Mouse (Mus musculus) right cerebral cortex, adult 18-20 months (tissue): ENCODE results near the gene Cenpm.

Source experiments
- DNase-seq: peaks from one replicate; pipeline ENCODE4 v3.0.0; 2022; ENCODE audit warnings: mixed read lengths

Gene Cenpm

GRCm38 (mm10) chr15:82213222-82213621 is 31.3 kb downstream of the Cenpm start:
- DNase-seq: no peak

- DNase-seq: no peak
Observed at GRCm38 (mm10) chr15:82212752-82213063, 31.8 kb downstream of the Cenpm start, which contains the start of gene Shisa8. Gene Shisa8 (minus strand): TSS chr15:82212815.

GRCm38 (mm10) chr15:82211911-82212751 is 32.4 kb downstream of the Cenpm start:
- no peak for DNase-seq

GRCm38 (mm10) chr15:82211281-82211680 is 33.3 kb downstream of the Cenpm start:
- no peak for DNase-seq

- no peak for DNase-seq
Observed at GRCm38 (mm10) chr15:82210801-82211200, 33.7 kb downstream of the Cenpm start.

- no peak for DNase-seq
Observed at GRCm38 (mm10) chr15:82209295-82210050, 35.1 kb downstream of the Cenpm start.

- no peak for DNase-seq
Observed at GRCm38 (mm10) chr15:82208307-82208706, 36.2 kb downstream of the Cenpm start.

GRCm38 (mm10) chr15:82207504-82208219 is 36.9 kb downstream of the Cenpm start:
- DNase-seq: no peak

GRCm38 (mm10) chr15:82207105-82207459 is 37.5 kb downstream of the Cenpm start:
- DNase-seq: no peak

- peak; percentile 57 for DNase-seq
Observed at GRCm38 (mm10) chr15:82206365-82207104, 38.0 kb downstream of the Cenpm start.

- no peak for DNase-seq
Observed at GRCm38 (mm10) chr15:82204680-82205371, 39.7 kb downstream of the Cenpm start.

GRCm38 (mm10) chr15:82203611-82204351 is 40.8 kb downstream of the Cenpm start:
- no peak for DNase-seq

GRCm38 (mm10) chr15:82203090-82203489 is 41.5 kb downstream of the Cenpm start:
- no peak for DNase-seq

- no peak for DNase-seq
Observed at GRCm38 (mm10) chr15:82202086-82202485, 42.5 kb downstream of the Cenpm start.

- DNase-seq: no peak
Observed at GRCm38 (mm10) chr15:82199546-82199945, 45.0 kb downstream of the Cenpm start.

GRCm38 (mm10) chr15:82198342-82198741 is 46.2 kb downstream of the Cenpm start:
- no peak for DNase-seq

GRCm38 (mm10) chr15:82197937-82198336 is 46.6 kb downstream of the Cenpm start:
- no peak for DNase-seq

GRCm38 (mm10) chr15:82197246-82197750 is 47.2 kb downstream of the Cenpm start:
- no peak for DNase-seq

- DNase-seq: no peak
Observed at GRCm38 (mm10) chr15:82196300-82196699, 48.2 kb downstream of the Cenpm start.

- DNase-seq: no peak
Observed at GRCm38 (mm10) chr15:82192617-82193016, 51.9 kb downstream of the Cenpm start.
